Mouse (Mus musculus): ENCODE measurements around the gene Gm5475.

Gm5475 gene

GRCm38 (mm10) chr15:100413306-100413705 is 8.6 kb upstream of the Gm5475 start:
- DNase-seq (ENCODE audit: low read depth, low spot score), result no peak

GRCm38 (mm10) chr15:100414011-100414410 is 7.9 kb upstream of the Gm5475 start:
- DNase-seq (ENCODE audit: low read depth, low spot score), result no peak

GRCm38 (mm10) chr15:100414942-100415341 is 7.0 kb upstream of the Gm5475 start:
- DNase-seq (ENCODE audit: low read depth, low spot score), result no peak

GRCm38 (mm10) chr15:100415684-100416083 is 6.3 kb upstream of the Gm5475 start:
- no peak for DNase-seq (ENCODE audit: low read depth, low spot score)

- DNase-seq (ENCODE audit: low read depth, low spot score), result no peak
Observed at GRCm38 (mm10) chr15:100417854-100418450, 4.0 kb upstream of the Gm5475 start.

GRCm38 (mm10) chr15:100419311-100419710 is 2.6 kb upstream of the Gm5475 start:
- DNase-seq (ENCODE audit: low read depth, low spot score), result no peak

GRCm38 (mm10) chr15:100419901-100420745 is 1.8 kb upstream of the Gm5475 start:
- no peak for DNase-seq (ENCODE audit: low read depth, low spot score)

- no peak for DNase-seq (ENCODE audit: low read depth, low spot score)
Observed at GRCm38 (mm10) chr15:100421059-100421757, 739 bp upstream of the Gm5475 start.

GRCm38 (mm10) chr15:100422476-100422875 is 529 bp downstream of the Gm5475 start:
- no peak for DNase-seq (ENCODE audit: low read depth, low spot score)

GRCm38 (mm10) chr15:100422899-100423860 is 1.2 kb downstream of the Gm5475 start:
- peak; percentile 94 for DNase-seq (ENCODE audit: low read depth, low spot score)

GRCm38 (mm10) chr15:100423916-100424315 is 2.0 kb downstream of the Gm5475 start:
- peak; percentile 42 for DNase-seq (ENCODE audit: low read depth, low spot score)

- peak; percentile 49 for DNase-seq (ENCODE audit: low read depth, low spot score)
Observed at GRCm38 (mm10) chr15:100424396-100425122, 2.6 kb downstream of the Gm5475 start, which contains the start of gene Slc11a2. TSS of gene Slc11a2 (minus strand) at chr15:100425072.

- no peak for DNase-seq (ENCODE audit: low read depth, low spot score)
Observed at GRCm38 (mm10) chr15:100428296-100428905, 6.5 kb downstream of the Gm5475 start.

- no peak for DNase-seq (ENCODE audit: low read depth, low spot score)
Observed at GRCm38 (mm10) chr15:100429959-100430565, 8.1 kb downstream of the Gm5475 start.

- no peak for DNase-seq (ENCODE audit: low read depth, low spot score)
Observed at GRCm38 (mm10) chr15:100433234-100433633, 11.3 kb downstream of the Gm5475 start.

- no peak for DNase-seq (ENCODE audit: low read depth, low spot score)
Observed at GRCm38 (mm10) chr15:100436112-100436511, 14.2 kb downstream of the Gm5475 start.

- DNase-seq (ENCODE audit: low read depth, low spot score), result no peak
Observed at GRCm38 (mm10) chr15:100436518-100436917, 14.6 kb downstream of the Gm5475 start.

GRCm38 (mm10) chr15:100443126-100443922 is 21.4 kb downstream of the Gm5475 start:
- peak; percentile 89 for DNase-seq (ENCODE audit: low read depth, low spot score)

- DNase-seq (ENCODE audit: low read depth, low spot score), result no peak
Observed at GRCm38 (mm10) chr15:100446887-100447286, 24.9 kb downstream of the Gm5475 start.

Data from forelimb bud, embryonic 11.5 days (tissue).